Mouse (Mus musculus) liver, embryonic 14.5 days (tissue): Measurements from ENCODE around the gene Tmem219.

ENCODE experiments used
- CTCF ChIP-seq: IDR thresholded peaks from 2 replicates; pipeline ENCODE4 v1.5.1; 2016; ENCODE audit warnings: antibody characterized with exemption, low read depth, control low read depth
- EP300 ChIP-seq: IDR thresholded peaks from 2 replicates; pipeline ENCODE4 v1.6.1; 2016; ENCODE audit warnings: antibody characterized with exemption, low read depth

DNA sequence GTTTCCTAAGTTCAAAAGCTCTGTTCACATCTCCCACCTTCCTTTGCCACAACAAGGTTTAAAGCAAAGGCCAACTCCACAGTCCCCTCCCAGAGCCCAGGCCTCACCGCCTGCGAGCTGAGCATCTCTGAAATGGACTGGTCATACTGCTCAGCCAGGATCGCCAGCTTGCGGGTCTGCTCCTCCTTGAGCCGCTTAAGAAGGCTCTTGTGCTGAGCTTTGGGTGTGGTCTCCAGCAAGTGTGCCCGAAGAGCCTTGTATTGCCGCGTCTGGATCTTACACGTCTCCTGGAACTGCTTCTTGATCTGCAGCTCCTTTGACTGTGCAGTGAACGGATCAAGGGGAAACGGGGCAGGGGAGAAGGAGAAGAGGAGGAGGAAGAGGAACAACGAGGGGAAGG is 54.7 kb downstream of the Tmem219 start:
- TF ChIP-seq CTCF (no peak), EP300 (no peak)
